Mouse (Mus musculus) lung, embryonic 14.5 days (tissue): Measurements from ENCODE around the gene Gm11985. TPM values are rescaled to one million over a fixed set of nuclear protein-coding genes. Genes with fewer than 3 reads are reported as not detected.
A peak's percentile ranks its signal among the peaks of the same experiment; 100 is the strongest.

ENCODE experiments used
- ATAC-seq: fragments of 200-750 bp; cut with Nextera tagmentation; 2 replicates; pipeline ENCODE4 v1.8.0; 2017; ENCODE audit warnings: mild to moderate bottlenecking, moderate TSS enrichment, moderate library complexity; ENCODE audit not compliant: insufficient read depth
- DNase-seq: peaks from one replicate; pipeline ENCODE4 v3.0.0-alpha.2; 2015
- H3K27ac ChIP-seq: fragments of 300-500 bp; sonication (generic); 2 replicates; pipeline ENCODE4 v1.5.1; 2014; ENCODE audit warnings: low read depth, mild to moderate bottlenecking, moderate library complexity
- H3K27me3 ChIP-seq: fragments of 300-500 bp; sonication (generic); 2 replicates; pipeline ENCODE4 v1.6.1; 2014; ENCODE audit warnings: low read length, control low read depth; ENCODE audit not compliant: insufficient read depth
- H3K36me3 ChIP-seq: fragments of 300-500 bp; sonication (generic); 2 replicates; pipeline ENCODE4 v1.6.1; 2014; ENCODE audit warnings: control low read depth; ENCODE audit not compliant: insufficient read depth
- H3K4me1 ChIP-seq: fragments of 300-500 bp; sonication (generic); 2 replicates; pipeline ENCODE4 v1.6.1; 2014; ENCODE audit warnings: antibody characterized with exemption, control low read depth; ENCODE audit not compliant: insufficient read depth
- H3K4me2 ChIP-seq: fragments of 300-500 bp; sonication (generic); 2 replicates; pipeline ENCODE4 v1.6.1; 2014; ENCODE audit warnings: mild to moderate bottlenecking
- H3K4me3 ChIP-seq: fragments of 300-500 bp; sonication (generic); 2 replicates; pipeline ENCODE4 v1.5.1; 2014; ENCODE audit warnings: low read depth, low read length
- H3K9ac ChIP-seq: fragments of 300-500 bp; sonication (generic); 2 replicates; pipeline ENCODE4 v1.6.1; 2014
- H3K9me3 ChIP-seq: fragments of 300-500 bp; sonication (generic); 2 replicates; pipeline ENCODE4 v1.6.1; 2016; ENCODE audit warnings: low read depth, low read length, control low read depth
- CTCF ChIP-seq: IDR thresholded peaks from 2 replicates; pipeline ENCODE4 v1.5.1; 2016; ENCODE audit warnings: antibody characterized with exemption, low read depth
- WGBS: fragments of 180-500 bp; shearing (Covaris S2); extraction: QIAGEN DNeasy Blood & Tissue Kit; methylation state at CpG from one replicate; pipeline ENCODE4 v1.1.7; 2014; 5-methylcytosine and 5-hydroxymethylcytosine counted together
- polyA plus RNA-seq: library from polyadenylated mRNA; unstranded; fragments of >200 nt; fragmentation: Nextera tagmentation; extraction: Ambion mirVana; gene quantifications from 2 replicates; pipeline ENCODE4 v1.2.1, GENCODE M21; 2014

The Gm11985 gene
- polyA plus RNA-seq, 1 experiment from 2014 or later = not detected

DNA sequence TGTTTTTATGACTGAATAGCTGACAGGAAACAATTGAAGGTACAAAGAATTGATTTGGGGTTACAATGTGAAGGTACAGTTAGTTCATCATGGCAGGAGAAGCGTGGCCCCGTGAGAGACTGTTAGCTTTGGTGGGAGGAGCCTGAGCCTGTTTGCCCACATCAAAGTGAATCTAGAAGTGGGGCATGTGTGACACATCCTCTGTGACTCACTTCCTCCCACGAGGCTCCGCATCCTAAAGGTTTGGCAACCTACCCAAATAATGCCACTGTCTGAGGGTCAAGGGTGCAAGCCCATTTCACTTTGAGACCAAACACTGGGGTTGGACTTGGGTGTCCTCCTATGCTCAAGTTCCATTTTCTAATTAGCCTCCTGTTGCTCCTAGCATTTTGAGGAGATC lies 43.1 kb downstream of the Gm11985 start:
- Histone ChIP-seq H3K36me3 (no peaks in the 10 kb centered on the region), H3K9me3 (no peaks in the 10 kb centered on the region), H3K4me1 (no peaks in the 10 kb centered on the region), H3K27ac (no peak overlapping the region), H3K9ac (no peak overlapping the region), H3K4me2 (no peak overlapping the region), H3K27me3 (no peaks in the 10 kb centered on the region), H3K4me3 (no peak overlapping the region)
- DNase-seq (no peak), ATAC-seq (no peak)
- WGBS = 45% methylated on average over 4 of the region's 4 CpGs
- no peak for TF ChIP-seq CTCF

DNA sequence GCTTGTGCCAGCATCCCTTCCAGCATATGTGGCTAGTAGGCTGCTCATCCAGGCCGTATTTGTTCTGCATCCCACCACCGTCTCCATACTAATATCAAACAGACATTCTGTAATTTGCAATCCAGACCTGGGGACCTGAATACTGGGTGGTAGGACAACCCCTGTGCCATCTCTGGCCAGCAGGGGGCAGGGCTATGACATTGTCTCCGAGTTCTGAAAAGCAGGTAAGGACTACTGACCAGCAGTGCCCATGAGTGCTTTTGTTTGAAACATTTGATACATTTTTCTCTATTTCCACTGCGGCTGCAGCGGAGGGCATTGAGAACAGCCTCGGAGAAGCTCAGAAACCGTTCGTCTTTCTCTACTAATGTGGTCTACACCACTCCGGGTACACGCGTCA lies 44.0 kb downstream of the Gm11985 start:
- H3K4me3 ChIP-seq = no peak overlapping the region
- H3K27me3 ChIP-seq = no peaks in the 10 kb centered on the region
- H3K4me2 ChIP-seq = no peak overlapping the region
- H3K36me3 ChIP-seq = no peaks in the 10 kb centered on the region
- peak; percentile 66 for TF ChIP-seq CTCF
- H3K9ac ChIP-seq = no peak overlapping the region
- 83% methylated on average over 11 of the region's 11 CpGs for WGBS
- ATAC-seq (no peak), DNase-seq (peak; percentile 33)
- no peaks in the 10 kb centered on the region for H3K4me1 ChIP-seq
- H3K9me3 ChIP-seq = no peaks in the 10 kb centered on the region
- no peak overlapping the region for H3K27ac ChIP-seq

DNA sequence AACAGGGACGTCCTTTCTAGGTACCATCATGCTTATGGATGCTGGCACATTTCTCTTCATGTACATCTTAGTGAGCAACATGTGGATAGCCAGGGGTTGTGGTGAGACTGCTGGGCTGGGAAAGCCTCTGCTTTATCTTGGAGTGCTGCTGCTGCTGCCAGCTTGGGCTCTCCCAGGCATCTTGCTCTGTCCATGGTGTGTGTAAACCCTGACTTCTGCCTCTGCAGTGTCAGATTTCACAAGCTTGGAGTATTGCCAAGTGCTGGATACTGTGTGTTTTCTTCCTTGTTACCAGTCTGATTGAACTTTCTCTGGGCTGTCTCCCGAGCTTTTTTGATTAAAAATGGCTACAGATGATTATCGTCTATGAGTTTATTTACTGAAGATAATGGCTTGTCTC lies 45.6 kb downstream of the Gm11985 start:
- ATAC-seq = peak; percentile 85

GRCm38 (mm10) chr11:7140449-7140848 lies 47.9 kb downstream of the Gm11985 start:
- no peak overlapping the region for H3K27ac ChIP-seq
- no peaks in the 10 kb centered on the region for H3K36me3 ChIP-seq
- H3K4me3 ChIP-seq = no peak overlapping the region
- no peaks in the 10 kb centered on the region for H3K9me3 ChIP-seq
- no peak overlapping the region for H3K9ac ChIP-seq
- DNase-seq = peak; percentile 76
- no peaks in the 10 kb centered on the region for H3K4me1 ChIP-seq
- TF ChIP-seq CTCF = peak; percentile 74
- no peaks in the 10 kb centered on the region for H3K27me3 ChIP-seq
- no peak overlapping the region for H3K4me2 ChIP-seq
- WGBS = 86% methylated on average over 3 of the region's 3 CpGs
- ATAC-seq = peak; percentile 8; the same call in 1 of the 2 replicates

More for the DNA sequence above, 45.6 kb downstream of the Gm11985 start:
- Histone ChIP-seq H3K4me2 (no peak overlapping the region), H3K9ac (no peak overlapping the region), H3K9me3 (no peaks in the 10 kb centered on the region), H3K4me1 (no peaks in the 10 kb centered on the region), H3K4me3 (no peak overlapping the region), H3K27ac (peak overlapping the region; percentile 30), H3K27me3 (no peaks in the 10 kb centered on the region), H3K36me3 (no peaks in the 10 kb centered on the region)
- TF ChIP-seq CTCF = no peak
- 12% methylated on average over 3 of the region's 3 CpGs for WGBS
- peak; percentile 96 for DNase-seq

- no peak for ATAC-seq
- H3K27ac ChIP-seq = no peak overlapping the region
- H3K9me3 ChIP-seq = no peaks in the 10 kb centered on the region
- no peak overlapping the region for H3K4me3 ChIP-seq
- no peaks in the 10 kb centered on the region for H3K36me3 ChIP-seq
- H3K4me1 ChIP-seq = no peaks in the 10 kb centered on the region
- no peak overlapping the region for H3K4me2 ChIP-seq
- DNase-seq = no peak
- no peak for TF ChIP-seq CTCF
- WGBS = 83% methylated on average over 8 of the region's 8 CpGs
- H3K27me3 ChIP-seq = no peaks in the 10 kb centered on the region
- no peak overlapping the region for H3K9ac ChIP-seq
These were observed 50.0 kb downstream of the Gm11985 start for GRCm38 (mm10) chr11:7138370-7138769.

GRCm38 (mm10) chr11:7136246-7136855 lies 52.0 kb downstream of the Gm11985 start:
- no peaks in the 10 kb centered on the region for H3K9me3 ChIP-seq
- H3K4me1 ChIP-seq = no peaks in the 10 kb centered on the region
- no peaks in the 10 kb centered on the region for H3K36me3 ChIP-seq
- TF ChIP-seq CTCF = no peak
- H3K4me2 ChIP-seq = no peak overlapping the region
- no peak overlapping the region for H3K4me3 ChIP-seq
- no peaks in the 10 kb centered on the region for H3K27me3 ChIP-seq
- no peak for DNase-seq
- H3K9ac ChIP-seq = no peak overlapping the region
- 71% methylated on average over 5 of the region's 5 CpGs for WGBS
- H3K27ac ChIP-seq = peak overlapping the region; percentile 30; the same call in 1 of the 2 replicates
- no peak for ATAC-seq

DNA sequence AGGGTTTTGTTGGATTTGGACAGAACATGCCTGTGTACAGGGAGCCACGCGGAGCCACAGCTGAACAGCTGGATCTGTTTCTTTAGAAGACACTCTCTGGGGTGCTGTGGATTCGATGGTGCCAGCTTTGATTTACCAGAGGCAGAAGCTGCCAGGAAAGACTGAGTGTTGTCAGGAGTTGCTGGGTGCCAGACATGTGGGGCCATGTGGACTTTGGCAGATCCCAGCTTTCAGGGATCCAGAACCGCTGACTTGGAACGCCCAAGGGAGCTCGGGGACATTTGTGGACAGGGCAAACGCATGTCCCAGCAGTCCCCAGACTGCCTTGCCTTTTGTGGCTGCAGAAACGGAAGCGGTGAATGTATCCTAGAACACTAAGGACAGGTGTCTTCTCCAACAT lies 52.6 kb downstream of the Gm11985 start:
- ATAC-seq = no peak
- no peak for TF ChIP-seq CTCF

More for the DNA sequence above, 52.6 kb downstream of the Gm11985 start:
- no peak overlapping the region for H3K4me3 ChIP-seq
- no peaks in the 10 kb centered on the region for H3K4me1 ChIP-seq
- no peak for DNase-seq
- WGBS = 79% methylated on average over 9 of the region's 9 CpGs
- no peaks in the 10 kb centered on the region for H3K9me3 ChIP-seq
- H3K4me2 ChIP-seq = no peak overlapping the region
- no peak overlapping the region for H3K9ac ChIP-seq
- H3K27ac ChIP-seq = peak overlapping the region; percentile 2; the same call in 1 of the 2 replicates
- no peaks in the 10 kb centered on the region for H3K27me3 ChIP-seq
- no peaks in the 10 kb centered on the region for H3K36me3 ChIP-seq
